In the genomic region with DNA sequence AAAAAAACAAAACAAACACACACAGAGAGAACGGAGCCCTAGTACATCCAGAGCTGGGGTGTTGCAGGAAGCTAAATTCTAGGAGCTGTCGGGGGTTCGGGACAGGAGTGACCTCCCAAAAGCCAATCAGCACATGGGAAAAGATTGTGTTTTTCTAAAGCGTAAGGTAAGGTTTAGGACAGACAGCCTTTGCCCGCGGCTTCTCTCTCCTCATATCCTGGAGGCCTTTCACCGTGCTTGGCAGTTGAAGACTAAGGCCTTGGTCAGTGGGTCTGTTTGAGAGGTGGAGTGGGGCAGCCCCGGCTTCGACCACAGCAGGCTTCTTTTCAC, we compare ENCODE assay signal across 10 mouse cellular contexts. TPM values are rescaled to one million over a fixed set of nuclear protein-coding genes. Genes with fewer than 3 reads are reported as not detected.
DNase-seq lines count a peak whose midpoint lies in the region; ATAC-seq and TF ChIP-seq lines count a peak whose summit lies in the region.
"Had no signal": no experiment of that assay in that cellular context is flagged by ENCODE, and none has a peak within 500 bp of the region (broad histone marks: within the 10 kb centered on the region; RNA-seq: fewer than 3 reads in every experiment).

No protein-coding gene starts in this region.

- TF ChIP-seq CTCF in liver, embryonic 14.5 days (IDR thresholded peaks at IDR 0.05; ENCODE audit: low read depth): no peak

- peak overlapping the region; percentile 59 for H3K9ac ChIP-seq in forebrain, embryonic 14.5 days (ENCODE audit: low read length)
- H3K9ac ChIP-seq in liver, embryonic 14.5 days (replicated peaks): peak overlapping the region; percentile 99

- ATAC-seq in forebrain, embryonic 14.5 days: no peak
- no peak for ATAC-seq in liver, embryonic 14.5 days (ENCODE audit: insufficient read depth)

- peaks cover 42% of the 10 kb centered on the region for H3K27me3 ChIP-seq in heart, embryonic 10.5 days (ENCODE audit: insufficient read depth, poor library complexity, severe bottlenecking)
- peaks cover 44% of the 10 kb centered on the region for H3K27me3 ChIP-seq in forebrain, embryonic 14.5 days (replicated peaks; ENCODE audit: control insufficient read depth, insufficient read depth, low read length)
- H3K27me3 ChIP-seq in liver, embryonic 14.5 days (ENCODE audit: control insufficient read depth, insufficient read depth, low read length): no peaks in the 10 kb centered on the region

- H3K4me1 ChIP-seq in heart, embryonic 10.5 days: peaks cover 59% of the 10 kb centered on the region
- H3K4me1 ChIP-seq in forebrain, embryonic 14.5 days (ENCODE audit: control insufficient read depth, insufficient read depth, low read length): peaks cover 6% of the 10 kb centered on the region
- peaks cover 18 to 23% of the 10 kb centered on the region in 2 experiments for H3K4me1 ChIP-seq in liver, embryonic 14.5 days (replicated peaks; ENCODE audit: control insufficient read depth in 2 of 2, insufficient read depth in 2 of 2, low read length in 1 of 2)

- H3K27ac ChIP-seq in heart, embryonic 10.5 days: peak overlapping the region; percentile 93
- no peak overlapping the region for H3K27ac ChIP-seq in forebrain, embryonic 14.5 days (ENCODE audit: low read depth, low read length)
- H3K27ac ChIP-seq in liver, embryonic 14.5 days: peak overlapping the region; percentile 100

- DNase-seq in heart, embryonic 10.5 days (ENCODE audit: low spot score): no peak
- DNase-seq in heart, adult 18-20 months: no peak
- peak; percentile 51 for DNase-seq in A20 (ENCODE audit: low read depth, low spot score)
- DNase-seq in forebrain, embryonic 14.5 days (ENCODE audit: low spot score): no peak
- DNase-seq in liver, embryonic 14.5 days (ENCODE audit: low read depth in 3 of 3, low spot score in 3 of 3): no peak
- DNase-seq in left cerebral cortex, postnatal 25 days (ENCODE audit: low spot score in 2 of 2): no peak
- no peak for DNase-seq in retina, postnatal 1 day
- DNase-seq in frontal cortex, postnatal 36 days (ENCODE audit: low spot score in 2 of 2): no peak
- DNase-seq: right cerebral cortex, adult 18-20 months had no signal

- H3K9me3 ChIP-seq in heart, embryonic 10.5 days: no peaks in the 10 kb centered on the region
- no peaks in the 10 kb centered on the region for H3K9me3 ChIP-seq in forebrain, embryonic 14.5 days (replicated peaks; ENCODE audit: control insufficient read depth, low read length)
- H3K9me3 ChIP-seq in liver, embryonic 14.5 days (ENCODE audit: control insufficient read depth, low read length): no peaks in the 10 kb centered on the region

- peaks cover 9% of the 10 kb centered on the region for H3K36me3 ChIP-seq in heart, embryonic 10.5 days
- H3K36me3 ChIP-seq in forebrain, embryonic 14.5 days (ENCODE audit: control insufficient read depth, insufficient read depth, low read length): no peaks in the 10 kb centered on the region
- H3K36me3 ChIP-seq in liver, embryonic 14.5 days (replicated peaks; ENCODE audit: control insufficient read depth, insufficient read depth, low read depth): peaks cover 49% of the 10 kb centered on the region

- peak overlapping the region; percentile 54 for H3K4me2 ChIP-seq in forebrain, embryonic 14.5 days (ENCODE audit: low read length)
- H3K4me2 ChIP-seq in liver, embryonic 14.5 days (ENCODE audit: low read depth): peak overlapping the region; percentile 98

- H3K4me3 ChIP-seq in heart, embryonic 10.5 days: peak overlapping the region; percentile 79
- H3K4me3 ChIP-seq in forebrain, embryonic 14.5 days (ENCODE audit: low read depth, low read length): peak overlapping the region; percentile 19
- H3K4me3 ChIP-seq in liver, embryonic 14.5 days (ENCODE audit: insufficient read depth in 1 of 2, low read depth in 2 of 2, low read length in 2 of 2): peak overlapping the region; percentile 75 to 81

- WGBS in heart, embryonic 10.5 days: 33% methylated on average over 9 of the region's 9 CpGs
- 52% methylated on average over 9 of the region's 9 CpGs for whole genome bisulfite sequencing in forebrain, embryonic 14.5 days
- WGBS in liver, embryonic 14.5 days (ENCODE audit: insufficient replicate concordance): 13% methylated on average over 9 of the region's 9 CpGs

- intact Hi-C loops in left cerebral cortex, postnatal 25 days (cut with DNase I): no loop called here

- TF ChIP-seq EP300 in liver, embryonic 14.5 days (IDR thresholded peaks at IDR 0.05; ENCODE audit: low read depth): no peak

RNA-seq across cellular contexts. Expression of a gene that starts 0.7 kb away (rescaled TPM):
- polyA plus RNA-seq in heart, embryonic 10.5 days (2016; fragmentation: Nextera tagmentation; extraction: Ambion mirVana): 30.6 and 33.3 TPM in 2 replicates
- total RNA-seq in heart, adult 18-20 months (2021): 10 to 100 TPM; 11.6 to 16.4 TPM
- polyA plus RNA-seq in forebrain, embryonic 14.5 days (2014; fragmentation: Nextera tagmentation; extraction: Ambion mirVana): 1.7 and 2.6 TPM in 2 replicates
- polyA plus RNA-seq in liver, embryonic 14.5 days (2012; rRNA removed): 32.1 and 51.8 TPM in 2 replicates
- 40.5 and 44.1 TPM in 2 replicates for polyA plus RNA-seq in liver, embryonic 14.5 days (2014; fragmentation: Nextera tagmentation; extraction: Ambion mirVana)
- total RNA-seq in left cerebral cortex, postnatal 25 days (2021): 1 to 10 TPM; 4.2 to 6.2 TPM

RNA-seq across cellular contexts. Expression of a gene that starts 0.8 kb away (rescaled TPM):
- 3.7 and 3.9 TPM in 2 replicates for polyA plus RNA-seq in heart, embryonic 10.5 days (2016; fragmentation: Nextera tagmentation; extraction: Ambion mirVana)
- 1 to 10 TPM; 4.6 to 5.6 TPM for total RNA-seq in heart, adult 18-20 months (2021)
- 0.29 and 0.68 TPM in 2 replicates for polyA plus RNA-seq in forebrain, embryonic 14.5 days (2014; fragmentation: Nextera tagmentation; extraction: Ambion mirVana)
- 28.1 and 29.8 TPM in 2 replicates for polyA plus RNA-seq in liver, embryonic 14.5 days (2012; rRNA removed)
- polyA plus RNA-seq in liver, embryonic 14.5 days (2014; fragmentation: Nextera tagmentation; extraction: Ambion mirVana): 9.9 and 13.1 TPM in 2 replicates
- 1 to 10 TPM in 1 of 2 experiments, under 1 TPM in 1; 0.60 to 1.1 TPM for total RNA-seq in left cerebral cortex, postnatal 25 days (2021)

RNA-seq across cellular contexts. Expression of a gene that starts 14.8 kb away (rescaled TPM):
- polyA plus RNA-seq in heart, embryonic 10.5 days (2016; fragmentation: Nextera tagmentation; extraction: Ambion mirVana): 4.3 and 4.8 TPM in 2 replicates
- total RNA-seq in heart, adult 18-20 months (2021): not detected
- polyA plus RNA-seq in forebrain, embryonic 14.5 days (2014; fragmentation: Nextera tagmentation; extraction: Ambion mirVana): not detected in 2 replicates
- polyA plus RNA-seq in liver, embryonic 14.5 days (2012; rRNA removed): 104 and 133 TPM in 2 replicates
- 67.1 and 78.0 TPM in 2 replicates for polyA plus RNA-seq in liver, embryonic 14.5 days (2014; fragmentation: Nextera tagmentation; extraction: Ambion mirVana)
- total RNA-seq in left cerebral cortex, postnatal 25 days (2021): under 1 TPM in 1 of 2 experiments, not detected in 1; 0.53 TPM
- polyA plus RNA-seq: C2C12 had no signal

RNA-seq across cellular contexts. Expression of a gene that starts 26.8 kb away (rescaled TPM):
- polyA plus RNA-seq in heart, embryonic 10.5 days (2016; fragmentation: Nextera tagmentation; extraction: Ambion mirVana): 1.1 TPM in 2 replicates
- 1 to 10 TPM in 1 of 2 experiments, under 1 TPM in 1; 0.87 to 1.4 TPM for total RNA-seq in heart, adult 18-20 months (2021)
- polyA plus RNA-seq in forebrain, embryonic 14.5 days (2014; fragmentation: Nextera tagmentation; extraction: Ambion mirVana): 0.41 and 1.3 TPM in 2 replicates
- polyA plus RNA-seq in liver, embryonic 14.5 days (2012; rRNA removed): 0.03 and 0.08 TPM in 2 replicates
- polyA plus RNA-seq in liver, embryonic 14.5 days (2014; fragmentation: Nextera tagmentation; extraction: Ambion mirVana): 0.10 and 0.28 TPM in 2 replicates
- total RNA-seq in left cerebral cortex, postnatal 25 days (2021): 1 to 10 TPM; 1.7 to 2.4 TPM

RNA-seq across cellular contexts. Expression of a gene that starts 26.8 kb away (rescaled TPM):
- 68.1 and 76.3 TPM in 2 replicates for polyA plus RNA-seq in heart, embryonic 10.5 days (2016; fragmentation: Nextera tagmentation; extraction: Ambion mirVana)
- total RNA-seq in heart, adult 18-20 months (2021): 100 to 1,000 TPM; 112 TPM
- 19.2 and 20.7 TPM in 2 replicates for polyA plus RNA-seq in forebrain, embryonic 14.5 days (2014; fragmentation: Nextera tagmentation; extraction: Ambion mirVana)
- 36.5 and 48.8 TPM in 2 replicates for polyA plus RNA-seq in liver, embryonic 14.5 days (2012; rRNA removed)
- polyA plus RNA-seq in liver, embryonic 14.5 days (2014; fragmentation: Nextera tagmentation; extraction: Ambion mirVana): 48.6 and 50.4 TPM in 2 replicates
- 10 to 100 TPM; 11.6 to 14.0 TPM for total RNA-seq in left cerebral cortex, postnatal 25 days (2021)

Comparison
In these comparisons a context has a peak if more than half of its experiments do, and no peak if none do; other contexts are left out.
1. H3K4me3 ChIP-seq: peak in every context shown above with its lines; median percentile 79 in heart, embryonic 10.5 days; 78 in liver, embryonic 14.5 days; 19 in forebrain, embryonic 14.5 days.
2. RNA of a gene that starts 14.8 kb away (polyA plus RNA-seq): 67.1 to 133 TPM in liver, embryonic 14.5 days; 4.3 to 4.8 TPM in heart, embryonic 10.5 days and not detected in forebrain, embryonic 14.5 days; every median in the first group is over 10 times any median in the second.